Comparison of ENCODE assay signal across 22 mouse cellular contexts in genomic region chr3:74534795-74535194, GRCm38 (mm10).
DNase-seq lines count a peak whose midpoint lies in the region; ATAC-seq lines count a peak whose summit lies in the region.
"Had no signal": no experiment of that assay in that cellular context is flagged by ENCODE, and none has a peak within 500 bp of the region (broad histone marks: within the 10 kb centered on the region; RNA-seq: fewer than 3 reads in every experiment).

No protein-coding gene starts in this region.

- H3K27me3 ChIP-seq in forebrain, embryonic 14.5 days (replicated peaks; ENCODE audit: control insufficient read depth, insufficient read depth, low read length) = no peaks in the 10 kb centered on the region
- H3K27me3 ChIP-seq in forebrain, embryonic 12.5 days = no peaks in the 10 kb centered on the region
- H3K27me3 ChIP-seq: embryonic facial prominence, embryonic 15.5 days; forebrain, embryonic 13.5 days; hindbrain, embryonic 15.5 days; megakaryocyte, embryonic 14.5 days; Patski had no signal

- H3K36me3 ChIP-seq in forebrain, embryonic 14.5 days (ENCODE audit: control insufficient read depth, insufficient read depth, low read length) = no peaks in the 10 kb centered on the region
- no peaks in the 10 kb centered on the region for H3K36me3 ChIP-seq in forebrain, embryonic 12.5 days (replicated peaks)
- H3K36me3 ChIP-seq: embryonic facial prominence, embryonic 15.5 days; hindbrain, embryonic 15.5 days had no signal

- no peaks in the 10 kb centered on the region for H3K4me1 ChIP-seq in forebrain, embryonic 14.5 days (ENCODE audit: control insufficient read depth, insufficient read depth, low read length)
- H3K4me1 ChIP-seq in forebrain, embryonic 12.5 days = no peaks in the 10 kb centered on the region
- H3K4me1 ChIP-seq: embryonic facial prominence, embryonic 15.5 days; forebrain, embryonic 13.5 days; hindbrain, embryonic 15.5 days; megakaryocyte, embryonic 14.5 days had no signal

- no peak overlapping the region for H3K9ac ChIP-seq in forebrain, embryonic 14.5 days (ENCODE audit: low read length)
- H3K9ac ChIP-seq in forebrain, embryonic 12.5 days = no peak overlapping the region
- H3K9ac ChIP-seq: embryonic facial prominence, embryonic 15.5 days; forebrain, embryonic 13.5 days; hindbrain, embryonic 15.5 days had no signal

- no peaks in the 10 kb centered on the region for H3K9me3 ChIP-seq in forebrain, embryonic 14.5 days (replicated peaks; ENCODE audit: control insufficient read depth, low read length)
- no peaks in the 10 kb centered on the region for H3K9me3 ChIP-seq in forebrain, embryonic 12.5 days
- H3K9me3 ChIP-seq: embryonic facial prominence, embryonic 15.5 days; forebrain, embryonic 13.5 days; hindbrain, embryonic 15.5 days; megakaryocyte, embryonic 14.5 days had no signal

- DNase-seq in forebrain, embryonic 14.5 days (ENCODE audit: low spot score) = peak; percentile 4
- peak; percentile 1 for DNase-seq in ovary, postnatal 14 days (ENCODE audit: low spot score)
- DNase-seq in ovary, postnatal 10 days (ENCODE audit: low spot score) = no peak
- DNase-seq in cerebellum, adult 9-10 months = peak; percentile 80
- DNase-seq in spleen, postnatal 10 days (ENCODE audit: low spot score in 2 of 2) = no peak
- no peak for DNase-seq in embryo, embryonic 10.5 days (ENCODE audit: low spot score)
- DNase-seq: B cell, adult 2 months; embryo, embryonic 11 days; heart, postnatal 14 days; kidney, adult 2 months; kidney, postnatal 4 days; right cerebral cortex, postnatal 4 days; thymus, postnatal 4 days had no signal

- no peak overlapping the region for H3K4me2 ChIP-seq in forebrain, embryonic 14.5 days (ENCODE audit: low read length)
- H3K4me2 ChIP-seq in forebrain, embryonic 12.5 days = no peak overlapping the region
- H3K4me2 ChIP-seq: embryonic facial prominence, embryonic 15.5 days; forebrain, embryonic 13.5 days; heart, embryonic 11.5 days; hindbrain, embryonic 15.5 days had no signal

- H3K4me3 ChIP-seq in forebrain, embryonic 14.5 days (ENCODE audit: low read depth, low read length) = no peak overlapping the region
- no peak overlapping the region for H3K4me3 ChIP-seq in forebrain, embryonic 12.5 days (replicated peaks)
- H3K4me3 ChIP-seq: embryonic facial prominence, embryonic 15.5 days; forebrain, embryonic 13.5 days; hindbrain, embryonic 15.5 days; megakaryocyte, embryonic 14.5 days had no signal

- no peak for ATAC-seq in forebrain, embryonic 14.5 days
- no peak for ATAC-seq in forebrain, embryonic 12.5 days (ENCODE audit: low FRiP score)
- ATAC-seq: activated CD4-positive, CD25-positive, alpha-beta regulatory T cell, adult 4 months; forebrain, embryonic 13.5 days; midbrain, embryonic 16.5 days; Patski had no signal

- WGBS in forebrain, embryonic 14.5 days = 78% methylated on average over 4 of the region's 4 CpGs
- WGBS in forebrain, embryonic 12.5 days = 89% methylated on average over 4 of the region's 4 CpGs

- H3K27ac ChIP-seq in forebrain, embryonic 14.5 days (ENCODE audit: low read depth, low read length) = no peak overlapping the region
- H3K27ac ChIP-seq in forebrain, embryonic 12.5 days = no peak overlapping the region
- H3K27ac ChIP-seq: embryonic facial prominence, embryonic 15.5 days; forebrain, embryonic 13.5 days; hindbrain, embryonic 15.5 days had no signal

Comparison
In these comparisons a context has a peak if more than half of its experiments do, and no peak if none do; other contexts are left out.
1. DNase-seq: peak in forebrain, embryonic 14.5 days (single experiment), ovary, postnatal 14 days (single experiment) and cerebellum, adult 9-10 months (single experiment); none in ovary, postnatal 10 days (single experiment), spleen, postnatal 10 days (0 of 2) and embryo, embryonic 10.5 days (single experiment).